Comparison of ENCODE assay signal across 17 mouse cellular contexts in genomic region chr5:107894676-107895075, GRCm38 (mm10). TPM values are rescaled to one million over a fixed set of nuclear protein-coding genes. Genes with fewer than 3 reads are reported as not detected.
DNase-seq lines count a peak whose midpoint lies in the region; TF ChIP-seq lines count a peak whose summit lies in the region.
"Had no signal": no experiment of that assay in that cellular context is flagged by ENCODE, and none has a peak within 500 bp of the region (broad histone marks: within the 10 kb centered on the region; RNA-seq: fewer than 3 reads in every experiment).

No protein-coding gene starts in this region.

- peak; percentile 13 for DNase-seq in adrenal gland, postnatal 10 days
- DNase-seq in adrenal gland, postnatal 4 days (ENCODE audit: low spot score in 2 of 2): no peak
- DNase-seq in gastrocnemius, adult 2 months: no peak
- no peak for DNase-seq in gastrocnemius, postnatal 14 days
- DNase-seq in ovary, postnatal 14 days (ENCODE audit: low spot score): peak; percentile 9
- DNase-seq in ovary, adult 18-20 months (ENCODE audit: low spot score): no peak
- DNase-seq: B cell, adult 2 months; cerebellum, adult 18-20 months; cerebellum, adult 9-10 months; cerebellum, postnatal 14 days; gastrocnemius, postnatal 36 days; kidney, adult 2 months had no signal

- TF ChIP-seq CTCF in gastrocnemius, adult 2 months (IDR thresholded peaks at IDR 0.05): no peak

- H3K4me3 ChIP-seq in gastrocnemius, adult 2 months: peak overlapping the region; percentile 62
- H3K4me3 ChIP-seq: forebrain, embryonic 10.5 days; forebrain, embryonic 13.5 days; heart, adult 2 months; hindbrain, embryonic 12.5 days; hindbrain, embryonic 15.5 days had no signal

- intact Hi-C loops in gastrocnemius, adult 2 months (cut with DNase I): loop anchor here (5.0 kb wide), 2 partner anchors 102 to 238 kb away; partner anchors contain the start of genes Ccdc18 and Tmed5
- intact Hi-C loops in gastrocnemius, postnatal 14 days (cut with DNase I; ENCODE audit: low total_unique reads): loop anchor here (10.0 kb wide), 1 partner anchor 100 kb away; no protein-coding TSS in a partner anchor

- peak overlapping the region; percentile 59; the same call in 1 of the 2 replicates for H3K27ac ChIP-seq in gastrocnemius, adult 2 months
- H3K27ac ChIP-seq: forebrain, embryonic 10.5 days; forebrain, embryonic 13.5 days; heart, adult 2 months; hindbrain, embryonic 12.5 days; hindbrain, embryonic 15.5 days had no signal

RNA-seq across cellular contexts. Expression of gene Rpl5, which starts 5.6 kb away (rescaled TPM):
- total RNA-seq in adrenal gland, postnatal 10 days (2021): 10 to 100 TPM; 69.0 to 79.1 TPM
- total RNA-seq in adrenal gland, postnatal 4 days (2021): 100 to 1,000 TPM; 110 to 113 TPM
- total RNA-seq in gastrocnemius, adult 2 months (2021): 10 to 100 TPM; 41.0 to 42.5 TPM
- 10 to 100 TPM; 36.7 to 45.6 TPM for total RNA-seq in gastrocnemius, postnatal 14 days (2021)

RNA-seq across cellular contexts. Expression of gene Evi5, which starts 19.8 kb away (rescaled TPM):
- 10 to 100 TPM; 54.0 to 58.4 TPM for total RNA-seq in adrenal gland, postnatal 10 days (2021)
- 10 to 100 TPM; 69.9 to 75.1 TPM for total RNA-seq in adrenal gland, postnatal 4 days (2021)
- total RNA-seq in gastrocnemius, adult 2 months (2021): 10 to 100 TPM; 16.6 to 17.5 TPM
- total RNA-seq in gastrocnemius, postnatal 14 days (2021): 10 to 100 TPM; 16.6 to 17.4 TPM

Comparison
In these comparisons a context has a peak if more than half of its experiments do, and no peak if none do; other contexts are left out.
1. DNase-seq: peak in adrenal gland, postnatal 10 days (single experiment) and ovary, postnatal 14 days (single experiment); none in adrenal gland, postnatal 4 days (0 of 2), gastrocnemius, adult 2 months (single experiment), gastrocnemius, postnatal 14 days (single experiment) and ovary, adult 18-20 months (single experiment).